Mouse (Mus musculus) urinary bladder, postnatal 4 days (tissue): ENCODE results near the gene Nck2.

Experiments used
- DNase-seq, 2 experiments: peaks; one replicate each; pipeline ENCODE4 v3.0.0; 2021 to 2022; ENCODE audit warnings: low spot score in 2 of 2

Nck2 gene

DNA sequence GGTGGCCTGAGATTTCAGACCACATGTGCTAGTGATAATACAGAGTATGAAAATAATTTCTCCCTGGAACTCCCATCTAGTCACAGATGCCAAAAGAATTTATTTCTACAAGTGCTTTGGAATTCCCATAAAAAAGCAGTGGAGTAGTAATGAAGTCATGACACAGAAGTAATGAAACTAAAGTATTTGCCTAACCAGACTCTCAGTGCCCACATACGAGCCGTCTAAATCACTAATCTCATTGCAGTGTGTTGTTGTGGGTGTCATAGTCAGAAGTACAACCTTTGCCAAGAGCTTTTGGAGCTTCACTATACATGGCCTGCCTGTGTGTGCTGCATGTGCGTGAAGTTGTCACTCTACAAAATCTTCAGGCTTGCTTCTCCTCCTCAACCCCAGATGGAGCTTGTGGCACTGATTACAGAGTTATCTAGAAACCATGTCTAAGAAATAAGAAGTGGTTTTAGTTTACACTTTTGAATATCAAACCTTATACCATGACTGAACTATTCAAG lies 130.5 kb downstream of the Nck2 start:
- no peak for DNase-seq

DNA sequence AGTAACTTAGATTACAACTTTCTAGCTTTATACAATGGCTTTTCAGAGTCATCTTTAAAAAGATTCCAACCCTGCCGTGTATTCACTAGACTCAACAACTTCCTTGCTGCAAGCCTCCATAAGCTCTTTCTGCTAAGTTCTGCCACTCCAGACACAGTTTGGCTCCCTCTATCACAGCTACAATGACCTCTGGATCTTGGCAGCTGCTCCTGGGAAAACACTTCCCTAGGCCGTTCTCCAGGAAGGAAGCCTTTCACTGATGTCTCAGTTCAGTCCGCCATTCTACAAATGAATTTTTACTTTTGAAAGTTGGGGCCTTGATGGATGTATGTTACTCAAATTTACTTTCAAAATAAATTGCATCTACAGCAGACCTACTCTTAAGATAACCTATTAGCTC lies 133.0 kb downstream of the Nck2 start:
- no peak for DNase-seq

- no peak for DNase-seq
Observed at GRCm38 (mm10) chr1:43583564-43583963, 139.2 kb downstream of the Nck2 start.

GRCm38 (mm10) chr1:43589001-43589400 lies 144.6 kb downstream of the Nck2 start:
- DNase-seq, result no peak

DNA sequence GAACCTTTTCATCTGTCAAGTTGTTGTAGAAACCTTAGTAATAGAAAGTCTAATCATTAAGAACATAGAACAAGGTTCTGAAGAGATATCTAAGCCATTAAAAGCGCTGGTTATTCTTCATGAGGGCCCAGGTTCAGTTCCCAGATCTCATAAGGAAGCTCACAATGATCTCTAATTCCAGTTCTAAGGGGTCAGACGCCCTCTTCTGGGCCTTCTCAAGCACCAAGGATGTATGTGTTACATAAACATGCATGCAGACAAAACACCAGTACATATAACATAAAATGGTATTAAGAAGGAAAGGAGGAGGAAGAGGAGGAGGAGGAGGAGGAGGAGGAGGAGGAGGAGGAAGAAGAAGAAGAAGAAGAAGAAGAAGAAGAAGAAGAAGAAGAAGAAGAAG lies 145.5 kb downstream of the Nck2 start:
- no peak for DNase-seq

GRCm38 (mm10) chr1:43590727-43591126 lies 146.3 kb downstream of the Nck2 start:
- no peak for DNase-seq

DNA sequence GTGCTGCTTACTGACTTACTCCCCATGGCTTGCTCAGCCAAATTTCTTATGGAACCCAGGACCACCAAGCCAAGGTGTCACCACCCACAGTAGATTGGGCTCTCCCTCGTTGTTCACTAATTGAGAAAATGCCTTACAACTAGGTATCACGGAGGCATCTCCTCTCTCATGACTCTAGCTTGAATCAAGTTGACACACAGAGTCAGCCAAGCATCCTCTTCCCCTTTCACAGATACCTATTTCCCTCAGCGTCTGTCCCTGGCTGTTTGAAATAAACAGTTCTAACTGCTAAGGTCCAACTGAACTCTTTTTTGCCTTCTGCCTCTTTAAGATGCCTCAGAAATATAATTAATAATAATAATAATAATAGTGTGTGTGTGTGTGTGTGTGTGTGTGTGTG lies 148.7 kb downstream of the Nck2 start:
- no peak for DNase-seq

DNA sequence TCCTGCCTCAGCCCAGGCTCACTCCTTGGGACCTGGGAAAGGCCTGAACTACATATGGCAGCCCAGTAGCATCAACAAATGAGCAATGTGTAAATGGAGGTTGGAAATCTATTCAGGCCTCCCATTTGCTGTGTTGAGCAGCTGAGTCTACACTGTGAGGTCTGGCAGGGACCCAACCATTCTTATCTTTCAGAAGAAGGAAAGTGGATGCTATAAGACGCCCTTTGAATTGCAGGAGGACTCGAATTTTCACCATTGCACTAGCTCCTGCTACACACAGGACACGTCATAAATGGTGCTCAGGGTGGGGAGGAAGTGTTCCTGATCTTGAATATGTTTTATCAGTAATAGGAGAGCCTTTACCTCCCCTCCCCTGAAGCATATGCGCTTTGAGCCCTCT lies 150.4 kb downstream of the Nck2 start:
- DNase-seq, result no peak

- no peak for DNase-seq
Observed at GRCm38 (mm10) chr1:43597731-43598130, 153.4 kb downstream of the Nck2 start.

DNA sequence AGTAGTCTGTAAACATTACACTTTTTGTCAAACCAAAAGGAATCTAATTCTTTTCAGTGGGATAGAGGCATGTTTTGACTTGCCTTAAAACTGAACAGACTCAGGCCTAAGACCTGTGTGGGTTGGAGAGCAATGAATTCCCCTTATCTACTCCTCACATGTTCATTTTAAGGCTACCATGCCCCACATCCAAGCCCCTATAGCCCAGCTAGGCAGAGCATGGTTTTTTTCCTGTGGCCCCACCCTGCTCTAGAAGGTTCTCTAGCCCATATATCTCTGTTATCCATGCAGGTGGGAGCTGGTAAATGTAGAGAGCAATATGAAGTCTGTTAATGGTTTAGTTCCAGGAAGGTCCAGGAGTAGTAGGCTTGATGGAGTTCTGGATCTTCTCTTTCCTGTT lies 155.1 kb downstream of the Nck2 start:
- DNase-seq, result no peak

DNA sequence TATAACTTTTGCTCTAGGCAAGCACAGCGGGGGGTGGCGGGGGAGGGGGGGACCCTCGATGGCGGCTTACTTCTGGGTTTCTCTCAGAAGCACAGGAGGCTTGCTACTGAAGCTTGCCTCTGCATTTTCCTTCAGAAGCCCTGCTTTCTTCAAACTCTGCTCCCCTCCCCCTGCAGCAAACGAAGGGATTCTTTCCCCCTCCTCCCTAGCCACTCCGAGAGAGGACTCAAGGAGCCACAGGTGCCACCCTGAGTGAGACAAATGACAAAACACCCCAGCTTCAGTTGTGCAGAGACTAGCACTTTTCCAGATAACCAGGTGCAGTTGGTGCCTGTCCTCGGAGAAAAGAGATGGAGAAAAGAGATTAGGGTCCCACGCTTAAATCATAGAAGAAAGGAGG lies 156.7 kb downstream of the Nck2 start:
- no peak for DNase-seq

GRCm38 (mm10) chr1:43615948-43616347 lies 171.6 kb downstream of the Nck2 start:
- no peak for DNase-seq
